Mouse (Mus musculus) limb, embryonic 12.5 days (tissue): ENCODE measurements around the gene Gm13420. TPM values are rescaled to one million over a fixed set of nuclear protein-coding genes. Genes with fewer than 3 reads are reported as not detected.

Experiments used
- ATAC-seq: fragments of 200-750 bp; cut with Nextera tagmentation; 2 replicates; pipeline ENCODE4 v1.8.0; 2017; ENCODE audit warnings: low read depth, moderate TSS enrichment; ENCODE audit not compliant: insufficient number of reproducible peaks, insufficient read depth, low FRiP score, low TSS enrichment
- H3K27ac ChIP-seq: fragments of 300-500 bp; sonication (generic); 2 replicates; pipeline ENCODE4 v1.5.1; 2016; ENCODE audit warnings: mild to moderate bottlenecking, moderate library complexity
- H3K27me3 ChIP-seq: fragments of 300-500 bp; sonication (generic); 2 replicates; pipeline ENCODE4 v1.6.1; 2016; ENCODE audit warnings: mild to moderate bottlenecking, moderate library complexity
- H3K36me3 ChIP-seq: fragments of 300-500 bp; sonication (generic); 2 replicates; pipeline ENCODE4 v1.6.1; 2016; ENCODE audit warnings: mild to moderate bottlenecking, moderate library complexity
- H3K4me1 ChIP-seq: fragments of 300-500 bp; sonication (generic); replicated peaks from 2 replicates; pipeline ENCODE4 v1.6.1; 2016
- H3K4me2 ChIP-seq: fragments of 300-500 bp; sonication (generic); 2 replicates; pipeline ENCODE4 v1.6.1; 2016; ENCODE audit warnings: mild to moderate bottlenecking, moderate library complexity
- H3K4me3 ChIP-seq: fragments of 300-500 bp; sonication (generic); replicated peaks from 2 replicates; pipeline ENCODE4 v1.5.1; 2016; ENCODE audit warnings: mild to moderate bottlenecking
- H3K9ac ChIP-seq: fragments of 300-500 bp; sonication (generic); replicated peaks from 2 replicates; pipeline ENCODE4 v1.6.1; 2016; ENCODE audit warnings: mild to moderate bottlenecking, moderate library complexity
- H3K9me3 ChIP-seq: fragments of 300-500 bp; sonication (generic); 2 replicates; pipeline ENCODE4 v1.6.1; 2016; ENCODE audit warnings: mild to moderate bottlenecking, moderate library complexity
- WGBS: fragments of 180-500 bp; shearing (Covaris S2); methylation state at CpG from one replicate; pipeline ENCODE4 v1.1.7; 2016; 5-methylcytosine and 5-hydroxymethylcytosine counted together
- polyA plus RNA-seq: library from polyadenylated mRNA; unstranded; fragments of >200 nt; fragmentation: Nextera tagmentation; extraction: Ambion mirVana; gene quantifications from 2 replicates; pipeline ENCODE4 v1.2.1, GENCODE M21; 2016

The Gm13420 gene
- polyA plus RNA-seq, 1 experiment from 2014 or later, result not detected

DNA sequence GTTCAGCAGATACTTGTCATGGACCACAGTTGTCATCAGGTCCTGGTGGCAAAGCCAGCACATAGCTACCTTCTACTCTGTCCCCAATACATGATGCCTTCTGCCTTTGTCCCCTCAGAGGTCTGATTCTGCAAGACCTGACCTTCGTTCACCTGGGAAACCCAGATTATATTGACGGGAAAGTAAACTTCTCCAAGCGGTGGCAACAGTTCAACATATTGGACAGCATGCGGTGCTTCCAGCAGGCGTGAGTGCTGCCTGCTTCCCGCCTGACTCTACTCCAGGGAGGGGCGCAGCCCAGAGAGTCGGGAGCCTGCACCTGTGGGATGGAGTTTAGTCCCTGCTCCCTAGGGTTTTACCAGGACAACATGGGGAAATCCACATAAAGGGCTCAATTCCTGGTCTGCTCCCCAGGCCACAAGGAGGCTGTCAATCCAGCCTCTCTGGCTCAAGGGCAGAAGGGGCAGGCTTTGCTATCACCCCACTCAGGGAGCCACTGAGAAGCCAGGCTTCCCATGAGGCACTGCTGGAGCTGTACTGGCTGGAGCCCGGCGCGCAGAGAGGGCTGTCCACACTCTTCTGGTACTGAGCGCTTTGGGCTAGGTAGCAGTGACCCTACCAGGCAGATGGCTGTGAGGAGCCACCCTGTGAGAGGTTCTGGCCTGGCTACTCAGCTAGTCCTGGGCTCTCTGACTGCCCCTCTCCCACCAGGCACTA, 14.1 kb downstream of the Gm13420 start:
- WGBS, result 87% methylated on average over 12 of the region's 12 CpGs
- no peaks in the 10 kb centered on the region for H3K9me3 ChIP-seq

GRCm38 (mm10) chr2:29735708-29736107, 15.8 kb downstream of the Gm13420 start:
- Histone ChIP-seq H3K27me3 (no peaks in the 10 kb centered on the region), H3K27ac (no peak overlapping the region), H3K9me3 (no peaks in the 10 kb centered on the region), H3K4me1 (no peaks in the 10 kb centered on the region), H3K4me2 (no peak overlapping the region), H3K4me3 (no peak overlapping the region), H3K36me3 (peaks cover 94% of the 10 kb centered on the region), H3K9ac (no peak overlapping the region)
- ATAC-seq, result no peak
- WGBS, result 91% methylated on average over 12 of the region's 12 CpGs

More for the DNA sequence above, 14.1 kb downstream of the Gm13420 start:
- Histone ChIP-seq H3K4me2 (no peak overlapping the region), H3K36me3 (peaks cover 82% of the 10 kb centered on the region), H3K27ac (no peak overlapping the region), H3K4me1 (no peaks in the 10 kb centered on the region), H3K9ac (no peak overlapping the region), H3K27me3 (no peaks in the 10 kb centered on the region), H3K4me3 (no peak overlapping the region)
- ATAC-seq, result no peak

DNA sequence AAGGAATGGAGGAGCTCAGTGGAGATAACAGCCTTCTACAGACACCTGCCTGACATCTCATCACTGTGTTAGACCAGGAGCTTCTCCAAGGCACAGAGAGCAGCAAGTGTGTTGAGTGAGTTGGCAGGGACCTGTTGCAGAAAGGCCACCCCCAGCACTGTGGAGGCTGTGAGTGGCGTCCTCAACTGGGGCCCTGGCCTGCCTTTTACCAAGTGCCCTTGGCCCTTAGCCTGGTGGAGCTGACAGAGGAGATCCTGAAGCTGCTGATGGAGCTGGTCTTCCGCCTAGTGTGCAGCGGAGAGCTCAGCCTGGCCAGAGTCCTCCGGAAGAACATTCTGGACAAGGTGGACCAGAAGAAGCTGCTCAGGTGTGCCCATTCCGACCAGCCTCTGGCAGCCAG, 18.1 kb downstream of the Gm13420 start:
- H3K9me3 ChIP-seq, result no peaks in the 10 kb centered on the region
- H3K27ac ChIP-seq, result no peak overlapping the region
- H3K4me2 ChIP-seq, result no peak overlapping the region
- no peak overlapping the region for H3K9ac ChIP-seq
- no peak overlapping the region for H3K4me3 ChIP-seq
- WGBS, result 93% methylated on average over 5 of the region's 5 CpGs
- H3K27me3 ChIP-seq, result no peaks in the 10 kb centered on the region
- H3K36me3 ChIP-seq, result peaks cover 95% of the 10 kb centered on the region
- H3K4me1 ChIP-seq, result no peaks in the 10 kb centered on the region
- ATAC-seq, result no peak

DNA sequence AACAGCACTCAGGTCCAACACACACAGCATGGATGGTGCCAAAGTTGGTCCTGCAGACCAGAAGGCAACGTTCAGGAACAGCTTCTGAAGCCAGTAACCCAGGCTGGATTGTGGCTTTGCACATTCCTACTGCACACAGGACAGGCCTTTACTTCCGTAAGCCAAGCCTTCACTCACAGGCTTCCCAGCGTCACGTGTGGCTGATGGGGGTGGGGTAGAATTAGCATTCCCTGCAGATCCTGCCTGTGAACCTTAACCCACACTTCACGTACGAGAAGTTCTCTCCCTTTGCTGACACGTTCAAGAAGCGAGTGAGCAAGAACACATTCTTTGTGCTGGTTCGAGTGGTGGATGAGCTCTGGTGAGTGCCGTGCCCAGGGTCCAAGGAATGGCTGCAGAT, 18.9 kb downstream of the Gm13420 start:
- Histone ChIP-seq H3K27ac (no peak overlapping the region), H3K4me1 (no peaks in the 10 kb centered on the region), H3K4me2 (no peak overlapping the region), H3K9ac (no peak overlapping the region), H3K27me3 (no peaks in the 10 kb centered on the region), H3K4me3 (no peak overlapping the region), H3K9me3 (no peaks in the 10 kb centered on the region), H3K36me3 (peaks cover 95% of the 10 kb centered on the region)
- ATAC-seq, result no peak
- WGBS, result 85% methylated on average over 10 of the region's 10 CpGs

DNA sequence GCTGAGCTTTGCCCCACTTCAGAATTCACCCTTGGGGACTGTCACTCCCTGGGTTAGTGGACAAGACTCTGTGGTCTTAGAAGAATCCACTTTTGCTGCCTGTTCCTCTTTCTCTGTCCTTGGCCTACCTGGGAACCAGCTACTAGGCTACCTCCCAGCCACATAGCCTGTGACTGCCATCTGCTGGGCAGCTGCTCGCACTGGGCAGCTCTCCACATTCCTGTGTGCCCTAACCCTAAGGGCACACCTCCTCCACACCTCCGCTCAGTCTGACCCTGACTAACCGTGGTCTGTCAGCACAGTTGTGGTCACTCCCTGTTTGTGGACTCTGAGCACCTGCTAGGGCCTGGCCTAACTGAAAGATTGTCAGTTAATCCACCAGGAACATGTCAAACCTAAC, 19.9 kb downstream of the Gm13420 start:
- H3K4me1 ChIP-seq, result no peaks in the 10 kb centered on the region
- peaks cover 95% of the 10 kb centered on the region for H3K36me3 ChIP-seq
- H3K9ac ChIP-seq, result no peak overlapping the region
- no peak for ATAC-seq
- no peak overlapping the region for H3K4me2 ChIP-seq
- no peaks in the 10 kb centered on the region for H3K9me3 ChIP-seq
- no peak overlapping the region for H3K4me3 ChIP-seq
- H3K27ac ChIP-seq, result no peak overlapping the region
- WGBS, result 66% methylated on average over 3 of the region's 3 CpGs
- no peaks in the 10 kb centered on the region for H3K27me3 ChIP-seq

DNA sequence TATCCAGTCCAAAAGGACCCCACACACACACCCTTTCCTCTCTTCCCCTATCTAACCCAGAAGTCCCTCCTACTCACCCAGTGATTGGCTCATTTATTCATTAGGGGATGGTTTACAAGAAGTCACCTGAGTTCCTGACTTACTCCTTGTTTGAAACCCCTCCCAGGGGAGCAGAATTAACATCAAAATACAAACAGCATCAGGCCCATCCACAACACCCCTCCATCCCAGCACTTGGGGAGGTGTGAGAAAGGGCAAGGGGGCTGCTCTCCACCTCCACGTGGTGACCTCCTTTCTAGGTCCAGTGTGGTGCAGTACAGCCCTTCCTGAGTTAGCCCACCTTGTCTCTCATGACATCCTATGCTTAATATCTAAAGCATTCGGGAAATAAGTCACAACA, 22.0 kb downstream of the Gm13420 start:
- Histone ChIP-seq H3K4me3 (no peak overlapping the region), H3K4me2 (no peak overlapping the region), H3K36me3 (peaks cover 93% of the 10 kb centered on the region), H3K9me3 (no peaks in the 10 kb centered on the region), H3K4me1 (no peaks in the 10 kb centered on the region), H3K27ac (no peak overlapping the region), H3K9ac (no peak overlapping the region), H3K27me3 (no peaks in the 10 kb centered on the region)
- ATAC-seq, result no peak
- WGBS, result 44% methylated on average over 2 of the region's 2 CpGs

DNA sequence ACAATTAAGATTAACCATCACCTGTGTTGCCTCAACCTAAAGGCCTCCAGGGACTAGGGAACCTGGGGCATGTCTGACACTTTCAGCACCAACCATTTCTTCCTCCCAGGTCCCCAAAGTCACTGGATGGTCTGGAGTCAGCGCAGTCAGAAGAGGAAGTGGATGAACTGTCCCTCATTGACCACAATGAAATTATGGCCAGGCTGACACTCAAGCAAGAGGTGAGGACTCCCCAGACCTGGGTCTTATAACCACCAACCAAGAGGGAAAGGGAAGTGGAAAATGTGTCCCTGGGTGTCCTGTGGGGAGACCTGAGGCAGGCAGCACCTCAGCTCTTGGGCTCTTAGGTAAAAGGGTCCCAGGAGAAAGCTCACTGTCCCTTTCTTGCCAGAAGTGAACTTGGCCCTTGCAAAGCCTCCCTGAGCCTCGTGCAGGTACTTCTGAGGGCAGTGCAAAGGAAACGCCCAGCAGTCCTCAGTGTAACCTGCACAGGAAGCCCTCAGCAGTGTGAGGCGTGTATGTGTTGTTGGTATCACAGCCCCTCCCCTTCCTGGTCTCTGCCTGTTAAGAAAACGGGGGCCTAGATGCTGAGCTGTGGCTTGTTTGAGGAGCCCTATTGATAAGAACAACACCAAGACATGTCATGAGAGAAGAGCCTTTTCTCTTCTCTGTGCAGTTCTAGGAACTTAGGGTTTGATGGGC, 26.7 kb downstream of the Gm13420 start:
- Histone ChIP-seq H3K4me2 (no peak overlapping the region), H3K9ac (no peak overlapping the region), H3K27ac (no peak overlapping the region), H3K4me3 (no peak overlapping the region), H3K9me3 (no peaks in the 10 kb centered on the region), H3K4me1 (no peaks in the 10 kb centered on the region), H3K36me3 (peaks cover 96% of the 10 kb centered on the region), H3K27me3 (no peaks in the 10 kb centered on the region)
- ATAC-seq, result no peak
- WGBS, result 87% methylated on average over 5 of the region's 5 CpGs

DNA sequence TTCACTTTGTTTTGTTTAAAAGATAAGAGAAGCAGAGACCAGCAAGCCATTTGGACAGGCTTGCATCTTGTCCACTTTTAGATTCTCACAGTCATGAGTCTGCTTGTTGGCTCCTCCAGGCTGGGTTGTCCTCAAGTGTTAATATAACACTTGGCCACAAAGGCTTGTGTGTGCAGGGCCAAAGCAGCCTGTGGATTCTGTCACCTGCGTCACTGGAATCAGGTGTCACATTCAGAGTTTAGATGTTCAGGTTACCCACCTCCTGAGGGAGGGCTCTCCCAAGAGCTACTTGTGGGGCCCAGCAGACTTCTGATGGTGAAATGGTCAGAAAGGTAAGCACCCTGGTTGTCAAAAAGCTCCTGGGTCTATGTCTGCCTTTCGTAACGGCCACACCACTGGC, 28.4 kb downstream of the Gm13420 start:
- H3K9me3 ChIP-seq, result no peaks in the 10 kb centered on the region
- H3K27ac ChIP-seq, result no peak overlapping the region
- ATAC-seq, result no peak
- no peak overlapping the region for H3K9ac ChIP-seq
- no peaks in the 10 kb centered on the region for H3K27me3 ChIP-seq
- no peaks in the 10 kb centered on the region for H3K4me1 ChIP-seq
- 93% methylated on average over 3 of the region's 3 CpGs for WGBS
- no peak overlapping the region for H3K4me3 ChIP-seq
- peaks cover 96% of the 10 kb centered on the region for H3K36me3 ChIP-seq
- H3K4me2 ChIP-seq, result no peak overlapping the region

- H3K9ac ChIP-seq, result no peak overlapping the region
- no peaks in the 10 kb centered on the region for H3K9me3 ChIP-seq
- no peak overlapping the region for H3K4me3 ChIP-seq
- H3K27me3 ChIP-seq, result no peaks in the 10 kb centered on the region
- peaks cover 13% of the 10 kb centered on the region for H3K4me1 ChIP-seq
- ATAC-seq, result no peak
- WGBS, result 93% methylated on average over 5 of the region's 5 CpGs
- peaks cover 82% of the 10 kb centered on the region for H3K36me3 ChIP-seq
- H3K27ac ChIP-seq, result no peak overlapping the region
- no peak overlapping the region for H3K4me2 ChIP-seq
Observed at GRCm38 (mm10) chr2:29718581-29718980, 32.9 kb downstream of the Gm13420 start.

- H3K36me3 ChIP-seq, result peaks cover 82% of the 10 kb centered on the region
- ATAC-seq, result peak; percentile 89
- H3K4me2 ChIP-seq, result peak overlapping the region; percentile 15; the same call in 1 of the 2 replicates
- H3K9ac ChIP-seq, result no peak overlapping the region
- no peak overlapping the region for H3K4me3 ChIP-seq
- H3K4me1 ChIP-seq, result peaks cover 13% of the 10 kb centered on the region
- no peaks in the 10 kb centered on the region for H3K27me3 ChIP-seq
- peak overlapping the region; percentile 77 for H3K27ac ChIP-seq
- WGBS, result 20% methylated on average over 6 of the region's 6 CpGs
- no peaks in the 10 kb centered on the region for H3K9me3 ChIP-seq
Observed at GRCm38 (mm10) chr2:29716691-29717090, 34.8 kb downstream of the Gm13420 start.

GRCm38 (mm10) chr2:29716143-29716542, 35.3 kb downstream of the Gm13420 start:
- H3K9ac ChIP-seq, result no peak overlapping the region
- H3K36me3 ChIP-seq, result peaks cover 82% of the 10 kb centered on the region
- peak; percentile 38 for ATAC-seq
- peaks cover 13% of the 10 kb centered on the region for H3K4me1 ChIP-seq
- H3K27ac ChIP-seq, result peak overlapping the region; percentile 77
- H3K4me3 ChIP-seq, result no peak overlapping the region
- 34% methylated on average over 7 of the region's 7 CpGs for WGBS
- no peaks in the 10 kb centered on the region for H3K9me3 ChIP-seq
- peak overlapping the region; percentile 15; the same call in 1 of the 2 replicates for H3K4me2 ChIP-seq
- H3K27me3 ChIP-seq, result no peaks in the 10 kb centered on the region
